Mouse (Mus musculus): ENCODE measurements around the gene Stxbp3. TPM values are rescaled to one million over a fixed set of nuclear protein-coding genes. Genes with fewer than 3 reads are reported as not detected.
A peak's percentile ranks its signal among the peaks of the same experiment; 100 is the strongest.
"Not testable (repeated sequence)": the region's sequence is repeated elsewhere in the genome, so short reads cannot be mapped to it uniquely, and the experiment has no call there.

Gene Stxbp3
- total RNA-seq (2022): 10 to 100 TPM; 59.8 to 75.3 (median 63.4) TPM

GRCm38 (mm10) chr3:108840000-108840715, at the start of gene Stxbp3:
TSS of gene Stxbp3 (minus strand) at chr3:108840526.
- peak; percentile 98 for DNase-seq

- no peak for DNase-seq
These were observed 49.6 kb upstream of the Stxbp3 start, which contains the start of gene Fndc7 for GRCm38 (mm10) chr3:108889908-108890307. TSS of gene Fndc7 (minus strand) at chr3:108890008.

GRCm38 (mm10) chr3:108887618-108887975, 47.3 kb upstream of the Stxbp3 start:
- DNase-seq: no peak

- no peak for DNase-seq
These were observed 46.8 kb upstream of the Stxbp3 start for GRCm38 (mm10) chr3:108886934-108887617.

- no peak for DNase-seq
These were observed 45.6 kb upstream of the Stxbp3 start for GRCm38 (mm10) chr3:108885686-108886530.

- DNase-seq: no peak
These were observed 44.5 kb upstream of the Stxbp3 start for GRCm38 (mm10) chr3:108884706-108885289.

GRCm38 (mm10) chr3:108883067-108883466, 42.7 kb upstream of the Stxbp3 start:
- DNase-seq: no peak

GRCm38 (mm10) chr3:108881873-108882272, 41.5 kb upstream of the Stxbp3 start:
- not testable (repeated sequence) for DNase-seq

- peak; percentile 55 for DNase-seq
These were observed 40.5 kb upstream of the Stxbp3 start for GRCm38 (mm10) chr3:108880544-108881507.

GRCm38 (mm10) chr3:108879836-108880435, 39.6 kb upstream of the Stxbp3 start:
- no peak for DNase-seq

GRCm38 (mm10) chr3:108879129-108879528, 38.8 kb upstream of the Stxbp3 start:
- DNase-seq: no peak

- DNase-seq: peak; percentile 50
These were observed 30.3 kb upstream of the Stxbp3 start for GRCm38 (mm10) chr3:108870631-108871030.

- no peak for DNase-seq
These were observed 27.1 kb upstream of the Stxbp3 start for GRCm38 (mm10) chr3:108867449-108867848.

- no peak for DNase-seq
These were observed 25.4 kb upstream of the Stxbp3 start for GRCm38 (mm10) chr3:108865676-108866075.

- DNase-seq: no peak
These were observed 24.8 kb upstream of the Stxbp3 start for GRCm38 (mm10) chr3:108865129-108865528.

GRCm38 (mm10) chr3:108863091-108863490, 22.8 kb upstream of the Stxbp3 start:
- no peak for DNase-seq

- not testable (repeated sequence) for DNase-seq
These were observed 22.0 kb upstream of the Stxbp3 start for GRCm38 (mm10) chr3:108862282-108862681.

GRCm38 (mm10) chr3:108860786-108861185, 20.5 kb upstream of the Stxbp3 start:
- DNase-seq: no peak

GRCm38 (mm10) chr3:108858231-108858770, 18.0 kb upstream of the Stxbp3 start:
- DNase-seq: no peak

GRCm38 (mm10) chr3:108857714-108858113, 17.4 kb upstream of the Stxbp3 start:
- no peak for DNase-seq

- no peak for DNase-seq
These were observed 16.8 kb upstream of the Stxbp3 start for GRCm38 (mm10) chr3:108857124-108857470.
